Mouse (Mus musculus) skeletal muscle tissue, adult 2 months (tissue): ENCODE measurements around the gene Slc31a2.
A peak's percentile ranks its signal among the peaks of the same experiment; 100 is the strongest.
"Not testable (repeated sequence)": the region's sequence is repeated elsewhere in the genome, so short reads cannot be mapped to it uniquely, and the experiment has no call there.

ENCODE experiments used
- DNase-seq: peaks from one replicate; pipeline ENCODE4 v3.0.0-alpha.2; 2012; ENCODE audit warnings: low read depth, low spot score

The Slc31a2 gene

DNA sequence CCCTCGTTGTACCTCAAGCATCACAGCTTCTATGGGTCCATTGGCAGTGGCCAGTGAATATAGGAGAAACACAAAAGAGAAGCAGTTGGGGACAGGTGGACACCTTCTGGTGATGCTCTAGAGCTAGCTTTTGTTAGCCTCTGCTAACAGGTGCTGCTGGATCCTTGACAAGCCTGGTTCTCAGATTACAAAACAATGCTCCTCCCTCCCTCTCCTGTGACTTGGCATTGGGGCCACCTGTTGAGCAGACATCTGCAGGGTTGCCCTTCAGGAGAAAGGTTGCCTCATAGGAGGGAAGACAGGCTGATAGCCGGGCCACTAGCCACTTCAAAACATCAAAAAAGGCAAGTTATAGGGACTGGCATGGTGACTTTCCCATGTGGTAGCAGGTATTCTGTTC lies at the start of gene Slc31a2:
TSS of gene Slc31a2 (plus strand) at position 287 of the 400 bp plus-strand sequence.
- no peak for DNase-seq

GRCm38 (mm10) chr4:62213490-62213889 lies 48.9 kb upstream of the Slc31a2 start:
- DNase-seq: no peak

GRCm38 (mm10) chr4:62228391-62228790 lies 34.0 kb upstream of the Slc31a2 start:
- DNase-seq: no peak

- DNase-seq: no peak
Measured at GRCm38 (mm10) chr4:62229448-62229847, 32.9 kb upstream of the Slc31a2 start.

DNA sequence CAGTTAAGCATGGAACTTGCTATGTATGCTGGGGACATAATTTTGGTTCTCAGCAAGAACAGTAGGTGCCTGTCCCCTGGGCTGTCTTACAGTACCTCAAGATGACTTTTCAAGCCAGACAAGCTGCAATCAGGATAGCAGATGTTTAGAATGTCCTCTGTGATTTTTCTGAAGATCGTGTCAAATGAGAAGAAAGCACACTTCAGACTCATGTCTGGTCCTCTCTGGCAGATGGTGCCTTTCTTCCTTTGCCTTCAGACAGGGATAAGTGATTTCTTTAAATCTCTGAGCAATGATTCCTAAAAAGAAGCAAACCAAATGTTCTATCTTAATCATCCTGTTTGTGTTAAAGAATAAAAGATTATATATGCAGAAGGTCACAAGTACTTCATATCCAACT lies 32.2 kb upstream of the Slc31a2 start:
- no peak for DNase-seq

- no peak for DNase-seq
Measured at GRCm38 (mm10) chr4:62230769-62231168, 31.6 kb upstream of the Slc31a2 start, which contains the start of gene Zfp37. TSS of gene Zfp37 (minus strand) at chr4:62231047.

DNA sequence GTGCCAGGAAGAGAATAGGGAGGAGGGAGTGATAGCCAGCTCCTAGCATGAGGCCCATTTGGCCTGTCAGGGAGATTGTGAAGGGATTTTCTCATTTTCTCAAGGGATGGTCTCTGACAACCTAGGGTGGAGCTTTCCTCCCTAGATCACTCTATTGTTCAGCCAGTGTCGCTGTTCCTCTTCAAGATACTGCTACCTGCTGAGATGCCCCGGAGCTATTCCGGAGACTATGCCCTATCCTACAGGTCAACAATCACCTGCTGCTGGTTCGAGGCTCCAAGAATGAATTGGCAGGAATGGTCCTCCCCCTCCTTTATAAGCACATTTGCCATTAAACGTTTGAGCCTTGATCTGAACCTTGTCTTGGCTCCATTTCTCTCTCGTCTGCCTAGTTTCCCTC lies 21.8 kb upstream of the Slc31a2 start:
- DNase-seq: no peak

- no peak for DNase-seq
Measured at GRCm38 (mm10) chr4:62248328-62248727, 14.0 kb upstream of the Slc31a2 start.

GRCm38 (mm10) chr4:62250896-62251544 lies 11.3 kb upstream of the Slc31a2 start:
- DNase-seq: no peak

GRCm38 (mm10) chr4:62251776-62252175 lies 10.6 kb upstream of the Slc31a2 start:
- no peak for DNase-seq

GRCm38 (mm10) chr4:62254551-62254950 lies 7.8 kb upstream of the Slc31a2 start:
- DNase-seq: no peak

DNA sequence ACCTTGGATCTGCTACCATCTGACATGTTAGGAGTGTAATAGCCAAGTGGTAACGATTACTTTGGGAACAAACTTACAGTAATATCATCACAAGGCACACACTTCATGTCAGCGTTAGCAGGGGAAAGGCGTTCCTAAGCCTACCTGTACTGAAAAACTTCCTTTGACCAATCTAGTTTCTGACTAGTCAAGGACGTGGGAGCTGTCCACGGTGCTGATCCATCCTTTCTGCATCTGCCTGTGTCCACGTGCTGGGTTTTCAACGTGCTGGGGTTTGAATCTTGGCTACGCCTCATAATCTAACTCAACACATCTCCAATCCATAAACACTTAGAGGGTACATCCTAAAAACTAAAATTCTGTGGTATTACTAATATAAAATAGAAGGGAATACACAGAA lies 5.4 kb upstream of the Slc31a2 start:
- DNase-seq: no peak

DNA sequence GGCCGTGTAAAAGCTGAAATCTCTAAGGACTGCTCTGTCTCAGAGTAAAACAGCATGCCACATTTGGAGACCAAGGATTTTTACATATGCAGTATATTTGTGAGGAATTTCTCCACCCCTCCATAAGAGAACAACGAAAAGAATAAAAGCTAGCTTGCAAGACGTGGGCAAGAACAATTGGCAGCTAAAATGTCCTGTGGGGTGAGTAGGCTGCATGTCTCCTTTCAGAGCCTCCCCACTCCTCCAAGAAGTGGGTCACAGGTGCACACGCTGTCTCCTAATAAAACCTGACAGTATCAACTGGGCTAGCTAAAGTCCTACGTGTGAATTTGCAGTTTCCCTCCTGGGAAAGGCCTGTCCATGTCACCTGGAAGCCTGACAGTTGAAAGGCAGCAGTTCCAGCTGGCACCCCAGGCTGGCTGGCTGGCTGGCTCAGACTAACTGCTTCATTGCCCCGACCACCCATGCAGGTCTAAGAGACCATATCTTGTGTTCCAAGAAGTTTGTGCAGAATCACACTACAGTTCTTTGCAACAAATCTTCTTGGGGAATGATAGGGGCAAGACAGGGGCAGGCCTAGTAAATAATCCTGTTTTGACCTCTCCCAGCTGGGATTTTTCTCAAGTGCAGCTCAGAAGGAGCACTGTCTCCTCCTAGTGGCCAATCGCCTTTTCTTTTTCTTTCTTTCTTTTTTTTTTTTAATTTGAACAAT lies 927 bp downstream of the Slc31a2 start:
- no peak for DNase-seq

DNA sequence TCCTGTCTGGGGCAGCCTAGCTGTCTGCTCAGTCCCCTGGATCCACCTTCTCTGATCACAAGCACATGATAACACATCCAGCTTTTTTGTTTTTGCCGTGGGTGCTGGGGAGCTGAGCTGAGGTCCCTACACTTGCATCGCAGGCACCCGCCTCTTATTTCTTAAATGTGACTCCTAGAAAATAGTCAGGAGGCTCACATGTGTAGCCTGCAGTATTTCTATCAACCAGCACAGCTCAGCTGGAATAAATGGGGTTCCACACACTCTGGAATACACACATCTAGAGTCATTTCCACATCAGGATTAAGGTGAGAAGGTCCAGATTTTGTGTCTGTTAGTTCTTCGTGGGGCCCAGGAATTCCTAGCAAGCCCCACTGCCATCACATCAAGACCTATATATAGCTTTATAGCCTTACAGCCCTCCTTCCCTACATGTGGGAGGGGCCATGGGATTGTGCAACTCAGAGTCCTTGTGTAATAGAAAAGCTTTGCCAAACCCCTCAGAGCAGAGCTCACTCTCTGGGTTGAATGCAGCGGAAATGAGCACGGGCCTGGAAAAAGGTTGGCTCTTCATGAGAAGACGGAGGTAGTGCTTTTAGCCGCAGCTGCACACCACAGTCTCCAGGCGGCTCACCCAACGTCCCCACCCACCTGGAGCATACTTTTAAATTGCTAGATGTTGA lies 2.9 kb downstream of the Slc31a2 start:
- DNase-seq: peak; percentile 24

DNA sequence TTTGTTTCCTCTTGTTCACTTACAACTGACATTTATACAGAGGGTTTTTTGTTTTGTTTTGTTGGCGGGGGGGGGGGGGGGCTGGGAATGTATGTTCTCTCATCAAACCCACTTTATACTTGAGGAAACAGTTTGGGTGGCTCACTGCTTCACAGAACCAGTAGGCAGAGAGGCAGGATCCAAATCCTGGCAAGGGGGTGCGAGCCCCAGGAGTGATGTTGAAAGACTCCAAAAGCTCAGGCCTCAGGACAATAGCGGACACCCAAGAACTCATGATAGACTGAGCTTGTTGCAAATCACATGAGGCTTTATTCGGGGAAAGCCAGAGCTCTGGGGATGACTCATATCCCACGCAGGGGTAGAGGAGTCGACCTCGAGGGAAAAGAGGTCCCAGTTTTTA lies 3.7 kb downstream of the Slc31a2 start:
- not testable (repeated sequence) for DNase-seq

- no peak for DNase-seq
Measured at GRCm38 (mm10) chr4:62267101-62267500, 4.7 kb downstream of the Slc31a2 start.

DNA sequence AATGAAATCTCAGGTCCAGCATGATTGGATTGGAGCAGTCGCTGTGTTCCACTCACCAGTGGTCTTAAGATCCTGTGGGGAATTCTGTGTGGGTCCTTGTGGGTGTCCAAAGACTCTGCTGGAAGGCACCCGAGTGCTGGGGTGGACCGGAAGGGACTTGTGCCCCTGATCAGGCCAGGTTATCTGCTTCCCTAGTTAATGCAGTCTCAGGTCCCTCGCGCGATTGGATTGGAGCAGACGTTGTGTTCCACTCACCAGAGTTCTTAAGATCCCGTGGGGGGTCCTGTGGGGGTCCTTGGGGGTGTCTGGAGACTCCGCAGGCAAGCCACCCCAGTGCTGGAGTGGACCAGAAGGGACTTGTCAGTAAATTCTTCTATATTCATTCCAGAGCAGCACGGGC lies 10.3 kb downstream of the Slc31a2 start:
- DNase-seq: no peak

DNA sequence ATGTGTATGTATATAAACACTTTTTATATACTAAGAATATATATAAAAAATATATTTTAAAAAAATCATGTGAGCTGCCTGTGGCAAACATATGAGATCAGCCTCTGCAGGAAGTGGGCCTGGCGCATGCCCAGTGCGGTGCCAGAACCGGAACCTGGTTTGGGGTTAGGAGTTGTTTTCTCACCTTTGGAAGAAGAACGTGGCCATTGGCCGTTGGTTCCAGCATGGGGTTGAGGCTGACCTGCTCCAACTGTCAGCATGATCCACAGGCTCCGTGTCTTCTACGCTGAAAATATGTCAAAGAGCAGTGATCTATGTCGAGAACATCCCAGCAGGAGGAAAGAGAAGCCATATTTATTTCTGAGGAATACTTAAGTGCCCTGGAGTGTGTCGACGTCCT lies 11.6 kb downstream of the Slc31a2 start:
- DNase-seq: no peak

- peak; percentile 53 for DNase-seq
Measured at GRCm38 (mm10) chr4:62274841-62275536, 12.6 kb downstream of the Slc31a2 start.

DNA sequence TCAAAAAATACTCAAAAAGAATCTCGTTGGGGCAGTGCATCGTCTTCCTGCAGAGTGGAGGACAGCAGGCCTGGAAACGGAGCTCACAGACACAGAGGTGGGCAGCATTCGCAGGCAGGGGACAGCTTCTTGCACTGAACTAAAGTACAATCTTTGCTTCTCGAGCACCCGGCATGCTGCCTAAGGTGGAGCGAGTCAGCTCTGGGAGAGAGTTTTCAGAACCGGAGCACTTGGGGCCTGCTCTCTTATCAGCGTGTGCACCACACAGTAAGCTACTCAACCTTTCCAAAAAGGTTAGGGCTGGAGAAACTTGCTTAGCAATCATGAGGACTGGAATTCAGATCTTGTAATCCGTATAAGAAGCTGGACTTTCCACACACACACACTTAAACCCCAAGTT lies 14.3 kb downstream of the Slc31a2 start:
- no peak for DNase-seq

DNA sequence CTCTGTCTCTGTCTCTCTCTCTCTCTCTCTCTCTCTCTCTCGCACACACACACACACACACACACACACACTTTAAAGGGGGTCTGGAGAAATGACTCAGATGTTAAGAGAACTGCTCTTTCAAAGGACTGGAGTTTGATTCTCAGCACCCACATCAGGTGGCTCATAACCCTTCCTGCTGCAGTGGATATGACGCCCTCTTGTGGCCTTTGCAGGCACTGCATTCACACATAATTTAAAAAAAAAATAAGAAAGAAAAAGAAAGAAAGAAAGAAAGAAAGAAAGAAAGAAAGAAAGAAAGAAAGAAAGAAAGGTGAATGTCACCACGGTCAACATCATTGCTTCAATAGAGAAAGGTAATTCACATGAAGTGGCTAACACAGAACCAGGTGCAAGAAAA lies 14.9 kb downstream of the Slc31a2 start:
- DNase-seq: no peak

GRCm38 (mm10) chr4:62278081-62278480 lies 15.7 kb downstream of the Slc31a2 start:
- no peak for DNase-seq
